Mouse (Mus musculus) fibroblast of lung, adult 2 months (primary cell): ENCODE results near the gene Ltbp1.

Source experiments
- DNase-seq: peaks from one replicate; pipeline ENCODE4 v3.0.0-alpha.2; 2011; ENCODE audit warnings: low read depth

Ltbp1 gene

DNA sequence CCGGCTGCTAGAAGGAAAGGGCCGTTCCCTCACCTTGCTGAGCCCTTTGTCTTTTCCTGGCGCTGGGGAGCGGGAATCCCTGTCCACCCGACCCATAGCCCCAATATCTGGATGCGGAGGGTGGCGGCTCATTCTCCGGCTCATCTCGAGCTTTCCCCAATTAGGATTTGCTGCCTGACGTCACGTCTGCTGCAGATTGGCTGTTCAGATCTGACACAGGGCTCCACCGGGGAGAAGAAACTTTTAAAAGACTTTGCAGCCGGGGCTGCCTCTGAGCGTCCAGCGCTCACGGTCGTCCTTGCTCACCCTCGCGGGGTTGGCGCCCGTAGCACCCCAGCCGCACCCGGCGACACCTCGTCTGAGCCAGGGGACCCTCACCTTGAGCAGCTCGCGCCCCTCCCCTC lies at the start of gene Ltbp1:
Gene Ltbp1, plus strand, starts transcription at position 288 of the 404 bp plus-strand sequence.
- no peak for DNase-seq

GRCm38 (mm10) chr17:74959481-74960245 lies 45.7 kb upstream of the Ltbp1 start:
- DNase-seq = peak; percentile 36

DNA sequence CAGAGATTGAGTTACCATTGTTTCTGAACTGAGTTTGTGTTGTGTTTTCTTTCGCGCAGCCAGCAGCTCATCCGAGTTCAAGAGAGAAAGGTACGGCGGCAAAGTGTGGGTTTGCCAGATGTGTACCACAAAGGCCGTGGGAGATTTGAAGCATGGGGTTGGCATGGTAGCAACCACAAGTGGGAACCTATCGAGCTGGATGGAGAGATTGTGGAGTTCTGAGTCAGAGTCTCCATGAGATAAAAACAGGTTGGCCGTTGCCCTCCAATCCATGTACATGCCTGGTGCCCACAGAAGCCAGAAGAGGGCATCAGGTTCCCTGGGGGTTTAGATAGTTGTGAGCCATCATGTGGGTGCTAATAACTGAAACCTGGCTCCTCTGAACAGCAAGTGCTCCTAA lies 42.1 kb upstream of the Ltbp1 start:
- no peak for DNase-seq

DNA sequence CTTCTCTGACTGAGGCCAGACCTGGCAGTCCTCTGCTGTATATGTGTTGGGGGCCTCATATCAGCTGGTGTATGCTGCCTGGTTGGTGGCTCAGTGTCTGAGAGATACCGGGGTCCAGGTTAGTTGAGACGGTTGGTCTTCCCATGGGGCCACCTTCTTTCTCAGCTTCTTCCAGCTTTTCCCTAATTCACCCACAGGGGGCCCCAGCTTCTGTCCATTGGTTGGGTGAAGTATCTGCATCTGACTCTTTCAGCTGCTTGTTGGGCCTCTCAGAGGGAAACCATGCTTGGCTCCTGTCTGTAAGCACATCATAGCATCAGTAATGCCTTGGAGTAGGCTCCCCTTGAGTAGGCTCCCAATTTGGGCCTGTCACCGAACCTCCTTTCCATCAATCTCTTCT lies 41.5 kb upstream of the Ltbp1 start:
- DNase-seq = no peak

- no peak for DNase-seq
Observed at GRCm38 (mm10) chr17:74967298-74967848, 38.0 kb upstream of the Ltbp1 start.

GRCm38 (mm10) chr17:74968152-74968712 lies 37.1 kb upstream of the Ltbp1 start:
- DNase-seq = no peak

DNA sequence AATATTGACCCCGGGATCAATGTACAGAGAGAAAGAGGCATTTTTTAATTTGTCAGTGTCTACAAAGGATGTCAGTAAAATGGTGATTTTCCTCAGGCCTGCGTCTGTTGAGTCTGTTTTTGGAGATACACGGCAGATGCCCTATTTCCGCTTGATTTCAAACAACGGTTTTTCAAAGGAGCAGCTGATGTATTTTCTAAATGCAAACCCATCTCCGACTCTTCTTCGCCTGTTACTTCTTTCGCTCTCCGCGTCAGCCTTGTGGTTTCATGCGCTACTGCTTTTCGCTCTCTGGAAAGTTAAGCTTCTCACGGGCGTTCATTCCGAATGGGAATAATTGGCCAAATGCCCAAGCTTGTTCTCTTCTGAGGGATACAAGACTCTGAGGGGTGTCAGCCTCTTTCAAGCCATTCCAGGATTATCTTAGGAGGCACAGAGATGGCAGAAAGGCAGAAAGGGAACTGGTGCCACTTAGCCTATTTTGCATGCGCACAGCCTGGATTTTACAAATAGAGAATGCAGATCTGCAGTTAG lies 36.6 kb upstream of the Ltbp1 start:
- no peak for DNase-seq

DNA sequence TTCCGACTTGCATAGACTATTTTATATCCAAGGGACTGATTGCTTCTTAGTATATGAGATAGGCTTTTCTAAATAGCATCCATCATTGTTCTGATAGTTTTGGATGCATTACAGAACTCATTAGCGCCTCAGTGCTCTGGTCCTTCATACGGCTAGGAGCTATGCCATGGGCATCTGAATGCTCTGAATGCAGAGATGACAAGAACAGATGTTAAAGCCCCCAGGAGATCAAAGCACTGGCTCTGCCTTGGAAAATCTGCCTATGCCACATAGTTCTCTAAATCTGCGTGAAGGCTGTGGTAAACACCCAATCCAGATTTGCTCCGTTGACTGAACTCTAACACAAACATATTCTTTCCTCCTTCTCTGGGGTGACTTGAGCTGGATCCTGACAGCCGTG lies 30.2 kb upstream of the Ltbp1 start:
- DNase-seq = no peak

GRCm38 (mm10) chr17:74976167-74976985 lies 29.0 kb upstream of the Ltbp1 start:
- no peak for DNase-seq

- DNase-seq = no peak
Observed at GRCm38 (mm10) chr17:74979767-74980166, 25.6 kb upstream of the Ltbp1 start.

DNA sequence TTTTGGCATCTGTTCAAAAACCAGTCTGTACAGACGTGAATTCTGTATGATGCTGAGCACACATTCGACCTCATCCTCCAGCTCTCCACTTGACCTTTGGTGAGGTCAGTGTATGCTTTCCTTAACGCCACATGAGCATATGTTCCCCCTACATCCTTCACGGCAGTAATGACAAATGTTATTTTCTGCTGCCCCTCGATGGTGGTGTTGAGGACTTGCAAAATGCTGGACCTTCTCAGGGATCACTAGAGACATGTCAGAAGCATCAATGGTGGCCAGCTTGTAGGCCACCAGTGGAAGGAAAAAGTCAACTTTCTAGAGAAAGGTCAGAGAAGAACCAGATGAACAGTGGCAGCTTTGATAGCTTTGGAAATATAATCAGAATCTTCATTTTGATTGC lies 23.7 kb upstream of the Ltbp1 start:
- DNase-seq = no peak

DNA sequence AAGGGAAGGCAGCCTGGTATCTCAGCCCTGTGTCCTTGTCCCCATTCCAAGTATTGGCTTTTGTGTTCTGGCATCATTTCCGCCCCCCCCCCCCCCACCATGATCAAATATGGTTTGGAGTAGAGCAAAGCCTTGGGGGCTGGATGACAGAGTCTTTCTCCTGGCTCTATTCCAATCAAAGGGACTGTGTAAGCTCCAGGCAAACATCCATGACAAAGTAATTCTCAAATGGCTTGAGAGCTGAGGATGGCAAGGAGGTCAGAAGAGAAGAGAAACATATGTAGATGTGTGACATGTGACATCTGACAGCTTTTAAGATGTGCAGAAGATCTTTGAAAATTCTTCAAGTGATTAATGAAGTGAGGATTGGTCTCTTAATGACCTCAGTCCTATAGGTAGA lies 22.5 kb upstream of the Ltbp1 start:
- DNase-seq = no peak

DNA sequence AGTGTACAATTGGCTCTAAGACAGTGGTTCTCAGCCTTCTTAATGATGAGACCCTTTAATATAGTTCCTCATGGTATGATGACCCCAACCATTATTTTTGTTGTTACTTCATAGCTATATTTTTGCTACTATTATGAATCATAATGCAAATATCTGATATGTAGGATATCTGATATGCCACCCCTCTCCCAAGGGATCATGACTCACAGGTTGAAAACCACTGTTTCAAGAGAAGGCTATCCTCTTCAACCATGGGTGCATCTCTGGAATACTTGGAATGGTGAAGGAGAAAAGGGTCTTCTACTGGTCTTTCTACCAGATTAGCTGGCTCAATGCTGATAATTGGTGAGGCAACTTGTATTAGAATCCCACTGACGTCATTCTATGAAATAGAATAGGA lies 21.3 kb upstream of the Ltbp1 start:
- DNase-seq = no peak

GRCm38 (mm10) chr17:74984681-74985080 lies 20.7 kb upstream of the Ltbp1 start:
- DNase-seq = no peak

DNA sequence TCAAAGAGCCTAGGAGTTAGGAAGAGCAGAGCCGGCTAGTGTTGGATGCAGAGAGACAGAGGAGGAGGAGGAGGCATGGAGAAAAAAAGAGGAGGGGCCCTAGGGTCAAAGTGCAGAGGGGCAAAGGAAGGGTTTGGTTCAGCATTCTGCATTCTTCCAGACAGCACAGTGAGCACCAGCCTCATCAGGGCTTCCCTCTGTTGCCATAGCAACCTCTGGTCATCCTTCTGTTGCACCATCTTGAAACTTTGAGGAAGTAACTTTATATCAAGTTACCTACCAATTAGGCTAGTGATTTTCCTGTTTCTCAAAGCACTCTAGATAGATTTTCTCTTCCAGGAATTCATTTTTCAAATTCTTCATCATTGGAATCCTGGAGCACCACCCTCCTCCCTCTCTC lies 18.3 kb upstream of the Ltbp1 start:
- DNase-seq = no peak

- DNase-seq = no peak
Observed at GRCm38 (mm10) chr17:74989691-74990090, 15.7 kb upstream of the Ltbp1 start.

GRCm38 (mm10) chr17:74990561-74990960 lies 14.8 kb upstream of the Ltbp1 start:
- no peak for DNase-seq

- no peak for DNase-seq
Observed at GRCm38 (mm10) chr17:74993726-74994581, 11.4 kb upstream of the Ltbp1 start.

DNA sequence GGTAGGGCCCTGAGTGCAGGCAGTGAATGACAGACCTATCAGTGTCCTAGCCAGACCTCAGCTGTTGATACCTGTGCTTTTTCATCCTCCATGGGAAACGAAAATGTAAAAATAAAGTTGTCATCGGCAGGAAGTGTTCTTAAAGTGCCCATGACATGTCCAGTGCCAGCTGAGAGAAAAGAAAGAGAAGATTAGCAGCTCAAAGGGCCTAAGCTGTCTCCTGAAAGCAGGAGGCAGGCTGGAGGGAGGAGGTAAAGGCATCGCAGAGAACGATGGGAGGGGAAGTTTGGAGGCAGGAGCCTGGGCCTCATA lies 10.8 kb upstream of the Ltbp1 start:
- DNase-seq = no peak

GRCm38 (mm10) chr17:74995266-74995665 lies 10.1 kb upstream of the Ltbp1 start:
- DNase-seq = no peak

- DNase-seq = no peak
Observed at GRCm38 (mm10) chr17:75000066-75000465, 5.3 kb upstream of the Ltbp1 start.

DNA sequence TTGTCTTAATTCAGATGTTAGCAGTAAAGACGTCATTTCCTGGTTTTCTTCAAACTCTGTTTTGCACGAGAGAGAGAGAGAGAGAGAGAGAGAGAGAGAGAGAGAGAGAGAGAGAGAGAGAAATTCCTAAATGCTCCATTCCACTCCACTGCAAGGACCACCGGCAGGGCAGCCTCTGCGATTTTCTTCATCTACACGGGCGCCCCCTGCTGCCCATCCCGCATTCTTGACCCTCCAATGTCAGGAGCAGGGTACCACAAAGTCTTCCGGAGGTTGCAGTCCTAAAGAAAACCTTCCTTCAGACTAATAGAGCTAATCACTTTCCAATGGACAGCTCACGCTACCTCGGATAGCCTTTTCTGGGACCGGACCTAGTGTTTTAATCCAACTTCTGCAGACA lies 548 bp upstream of the Ltbp1 start:
- no peak for DNase-seq
